ENCODE assay signal across 8 mouse cellular contexts in genomic region chr12:83502190-83502589, GRCm38 (mm10). TPM values are rescaled to one million over a fixed set of nuclear protein-coding genes. Genes with fewer than 3 reads are reported as not detected.
DNase-seq lines count a peak whose midpoint lies in the region; ATAC-seq and TF ChIP-seq lines count a peak whose summit lies in the region.

No protein-coding gene starts in this region.

- H3K79me2 ChIP-seq in myocyte (ENCODE audit: control insufficient read depth, insufficient read depth), result no peaks in the 10 kb centered on the region

- no peak for ATAC-seq in hindbrain, embryonic 14.5 days (ENCODE audit: low FRiP score)

- no peak overlapping the region for H3K4me3 ChIP-seq in hindbrain, embryonic 14.5 days (replicated peaks; ENCODE audit: low read length)
- no peak overlapping the region for H3K4me3 ChIP-seq in limb, embryonic 10.5 days
- H3K4me3 ChIP-seq in myocyte, result no peak overlapping the region

- no peaks in the 10 kb centered on the region for H3K4me1 ChIP-seq in hindbrain, embryonic 14.5 days (replicated peaks; ENCODE audit: control insufficient read depth, insufficient read depth, low read length)
- H3K4me1 ChIP-seq in limb, embryonic 10.5 days, result peaks cover 8% of the 10 kb centered on the region

- no peak overlapping the region for H3K9ac ChIP-seq in hindbrain, embryonic 14.5 days

- H3K27me3 ChIP-seq in hindbrain, embryonic 14.5 days (ENCODE audit: control insufficient read depth, insufficient read depth, low read length), result no peaks in the 10 kb centered on the region
- peaks cover 6% of the 10 kb centered on the region; the same call in 1 of the 2 replicates for H3K27me3 ChIP-seq in limb, embryonic 10.5 days (ENCODE audit: low read depth, poor library complexity, severe bottlenecking)
- peaks cover 20% of the 10 kb centered on the region for H3K27me3 ChIP-seq in myocyte (ENCODE audit: control insufficient read depth, insufficient read depth, insufficient read length)

- peak; percentile 64 for DNase-seq in right cerebral cortex, adult 18-20 months
- DNase-seq in right cerebral cortex, postnatal 36 days (ENCODE audit: low spot score in 2 of 2), result no peak
- peak; percentile 82 for DNase-seq in ZHBTc4 (ENCODE audit: low read depth, low spot score)
- DNase-seq in embryo, embryonic 11.5 days (ENCODE audit: low read depth, low spot score), result peak; percentile 71
- peak; percentile 93 for DNase-seq in hindbrain, embryonic 14.5 days (ENCODE audit: low spot score)
- peak; percentile 59 for DNase-seq in limb, embryonic 10.5 days (ENCODE audit: low spot score)
- DNase-seq in ovary, postnatal 36 days (ENCODE audit: low spot score), result no peak

- H3K27ac ChIP-seq in hindbrain, embryonic 14.5 days, result no peak overlapping the region
- no peak overlapping the region for H3K27ac ChIP-seq in limb, embryonic 10.5 days

- H3ac ChIP-seq in myocyte (ENCODE audit: control insufficient read depth, insufficient read length), result no peak overlapping the region

- TF ChIP-seq POLR2A in myocyte (IDR thresholded peaks at IDR 0.05; ENCODE audit: insufficient read length, low read depth), result no peak

- no peak overlapping the region for H3K4me2 ChIP-seq in hindbrain, embryonic 14.5 days (replicated peaks)
- H3K4me2 ChIP-seq in myocyte (ENCODE audit: low read depth), result peak overlapping the region; percentile 64

- no peaks in the 10 kb centered on the region for H3K36me3 ChIP-seq in hindbrain, embryonic 14.5 days (replicated peaks; ENCODE audit: control insufficient read depth, insufficient read depth)
- H3K36me3 ChIP-seq in limb, embryonic 10.5 days, result no peaks in the 10 kb centered on the region
- no peaks in the 10 kb centered on the region for H3K36me3 ChIP-seq in myocyte (ENCODE audit: control insufficient read depth, insufficient read depth)

- WGBS in hindbrain, embryonic 14.5 days, result 8% methylated on average over 9 of the region's 9 CpGs
- 6% methylated on average over 9 of the region's 9 CpGs for WGBS in limb, embryonic 10.5 days

- no peaks in the 10 kb centered on the region for H3K9me3 ChIP-seq in hindbrain, embryonic 14.5 days (ENCODE audit: control insufficient read depth, low read length)
- H3K9me3 ChIP-seq in limb, embryonic 10.5 days (replicated peaks), result no peaks in the 10 kb centered on the region

TF ChIP-seq in myocyte, 11 proteins besides CTCF, POLR2A, EP300 and RAD21:
- TF ChIP-seq SRF (IDR thresholded peaks at IDR 0.05; ENCODE audit: control insufficient read depth, insufficient read length, low read depth) (no peak), MAX (IDR thresholded peaks at IDR 0.05; ENCODE audit: low read depth) (no peak), TCF12 (IDR thresholded peaks at IDR 0.05; ENCODE audit: insufficient read depth, poor library complexity, severe bottlenecking) (no peak), E2F4 (IDR thresholded peaks at IDR 0.05; ENCODE audit: insufficient read depth) (no peak), TCF3 (IDR thresholded peaks at IDR 0.05; ENCODE audit: insufficient read length, low read depth) (no peak), USF1 (IDR thresholded peaks at IDR 0.05; ENCODE audit: low read depth) (no peak), POLR2AphosphoS2 (IDR thresholded peaks at IDR 0.05; ENCODE audit: insufficient read length, low read depth) (no peak), MYOG (IDR thresholded peaks at IDR 0.05; ENCODE audit: control insufficient read depth in 1 of 3, insufficient read depth in 1 of 3, insufficient read length in 2 of 3, low read depth in 2 of 3) (no peak)

RNA-seq across cellular contexts. Expression of gene Dpf3, which starts 14.7 kb away (rescaled TPM):
- 23.9 TPM in 2 replicates for polyA plus RNA-seq in hindbrain, embryonic 14.5 days (2014; fragmentation: Nextera tagmentation; extraction: Ambion mirVana)
- polyA plus RNA-seq in limb, embryonic 10.5 days (2016; fragmentation: Nextera tagmentation; extraction: Ambion mirVana), result 2.5 and 2.6 TPM in 2 replicates
- 0.52 TPM for polyA plus RNA-seq in myocyte (2012; fragmentation: generic; extraction: Trizol)

RNA-seq across cellular contexts. Expression of gene Dcaf4, which starts 18.1 kb away (rescaled TPM):
- 37.3 and 42.7 TPM in 2 replicates for polyA plus RNA-seq in hindbrain, embryonic 14.5 days (2014; fragmentation: Nextera tagmentation; extraction: Ambion mirVana)
- polyA plus RNA-seq in limb, embryonic 10.5 days (2016; fragmentation: Nextera tagmentation; extraction: Ambion mirVana), result 27.4 and 29.3 TPM in 2 replicates
- 13.7 TPM for polyA plus RNA-seq in myocyte (2012; fragmentation: generic; extraction: Trizol)

Comparison
In these comparisons a context has a peak if more than half of its experiments do, and no peak if none do; other contexts are left out.
1. DNase-seq: peak in right cerebral cortex, adult 18-20 months (single experiment), ZHBTc4 (single experiment), embryo, embryonic 11.5 days (single experiment), hindbrain, embryonic 14.5 days (single experiment) and limb, embryonic 10.5 days (single experiment); none in right cerebral cortex, postnatal 36 days (0 of 2) and ovary, postnatal 36 days (single experiment).